Mouse (Mus musculus): ENCODE measurements at regions not wholly inside any gene's neighbourhood (a gene's known extent, or its start where the extent isn't known, plus 50 kb on each side); places are given as distances from the start of the nearest gene placed in this dataset.
A peak's percentile ranks its signal among the peaks of the same experiment; 100 is the strongest.

- Histone ChIP-seq H3K27me3 (ENCODE audit: insufficient read depth, low read length) (no peaks in the 10 kb centered on the region), H3K4me2 (replicated peaks; ENCODE audit: low read depth, low read length) (peak overlapping the region; percentile 59), H3K27ac (ENCODE audit: low read length) (no peak overlapping the region), H3K36me3 (ENCODE audit: insufficient read depth, low read length) (no peaks in the 10 kb centered on the region), H3K4me1 (ENCODE audit: insufficient read depth, low read length) (peaks cover 20% of the 10 kb centered on the region; the same call in 1 of the 2 replicates), H3K4me3 (ENCODE audit: low read length) (peak overlapping the region; percentile 38), H3K9me3 (ENCODE audit: low read length) (no peaks in the 10 kb centered on the region), H3K9ac (replicated peaks; ENCODE audit: low read length) (no peak overlapping the region)
- peak; percentile 60; the same call in 1 of the 2 replicates for ATAC-seq (ENCODE audit: low FRiP score, low TSS enrichment)
- WGBS, result 0% methylated on average over 9 of the region's 9 CpGs
These were observed 171.5 kb downstream of the Qdpr start for GRCm38 (mm10) chr5:45278571-45278970.

GRCm38 (mm10) chr5:45278005-45278432, 172.0 kb downstream of the Qdpr start:
- no peaks in the 10 kb centered on the region for H3K27me3 ChIP-seq (ENCODE audit: insufficient read depth, low read length)
- no peaks in the 10 kb centered on the region for H3K36me3 ChIP-seq (ENCODE audit: insufficient read depth, low read length)
- H3K4me2 ChIP-seq (replicated peaks; ENCODE audit: low read depth, low read length), result peak overlapping the region; percentile 59
- H3K4me3 ChIP-seq (ENCODE audit: low read length), result peak overlapping the region; percentile 38
- no peaks in the 10 kb centered on the region for H3K9me3 ChIP-seq (ENCODE audit: low read length)
- ATAC-seq (ENCODE audit: low FRiP score, low TSS enrichment), result peak; percentile 72
- 2% methylated on average over 10 of the region's 10 CpGs for WGBS
- H3K4me1 ChIP-seq (ENCODE audit: insufficient read depth, low read length), result peaks cover 19% of the 10 kb centered on the region; the same call in 1 of the 2 replicates
- peak overlapping the region; percentile 57 for H3K9ac ChIP-seq (replicated peaks; ENCODE audit: low read length)
- peak overlapping the region; percentile 54 for H3K27ac ChIP-seq (ENCODE audit: low read length)

GRCm38 (mm10) chr5:45270679-45271078, 179.4 kb downstream of the Qdpr start:
- H3K4me1 ChIP-seq (ENCODE audit: insufficient read depth, low read length), result no peaks in the 10 kb centered on the region
- no peak for ATAC-seq (ENCODE audit: low FRiP score, low TSS enrichment)
- no peaks in the 10 kb centered on the region for H3K9me3 ChIP-seq (ENCODE audit: low read length)
- H3K4me3 ChIP-seq (ENCODE audit: low read length), result no peak overlapping the region
- no peak overlapping the region for H3K27ac ChIP-seq (ENCODE audit: low read length)
- H3K4me2 ChIP-seq (replicated peaks; ENCODE audit: low read depth, low read length), result no peak overlapping the region
- H3K9ac ChIP-seq (replicated peaks; ENCODE audit: low read length), result no peak overlapping the region
- WGBS, result 84% methylated on average over 3 of the region's 3 CpGs
- H3K27me3 ChIP-seq (ENCODE audit: insufficient read depth, low read length), result no peaks in the 10 kb centered on the region
- no peaks in the 10 kb centered on the region for H3K36me3 ChIP-seq (ENCODE audit: insufficient read depth, low read length)

GRCm38 (mm10) chr5:45269391-45269790, 180.6 kb downstream of the Qdpr start:
- no peak overlapping the region for H3K4me3 ChIP-seq (ENCODE audit: low read length)
- no peak overlapping the region for H3K4me2 ChIP-seq (replicated peaks; ENCODE audit: low read depth, low read length)
- H3K4me1 ChIP-seq (ENCODE audit: insufficient read depth, low read length), result no peaks in the 10 kb centered on the region
- no peaks in the 10 kb centered on the region for H3K36me3 ChIP-seq (ENCODE audit: insufficient read depth, low read length)
- H3K9ac ChIP-seq (replicated peaks; ENCODE audit: low read length), result no peak overlapping the region
- no peaks in the 10 kb centered on the region for H3K9me3 ChIP-seq (ENCODE audit: low read length)
- 86% methylated on average over 5 of the region's 5 CpGs for WGBS
- H3K27me3 ChIP-seq (ENCODE audit: insufficient read depth, low read length), result no peaks in the 10 kb centered on the region
- ATAC-seq (ENCODE audit: low FRiP score, low TSS enrichment), result no peak
- no peak overlapping the region for H3K27ac ChIP-seq (ENCODE audit: low read length)

- Histone ChIP-seq H3K27ac (ENCODE audit: low read length) (no peak overlapping the region), H3K36me3 (ENCODE audit: insufficient read depth, low read length) (no peaks in the 10 kb centered on the region), H3K4me3 (ENCODE audit: low read length) (no peak overlapping the region), H3K9ac (replicated peaks; ENCODE audit: low read length) (no peak overlapping the region), H3K4me2 (replicated peaks; ENCODE audit: low read depth, low read length) (no peak overlapping the region), H3K27me3 (ENCODE audit: insufficient read depth, low read length) (no peaks in the 10 kb centered on the region), H3K9me3 (ENCODE audit: low read length) (no peaks in the 10 kb centered on the region), H3K4me1 (ENCODE audit: insufficient read depth, low read length) (no peaks in the 10 kb centered on the region)
- no peak for ATAC-seq (ENCODE audit: low FRiP score, low TSS enrichment)
- WGBS, result 55% methylated on average over 5 of the region's 5 CpGs
These were observed 183.1 kb downstream of the Qdpr start for GRCm38 (mm10) chr5:45266914-45267313.

- Histone ChIP-seq H3K27ac (ENCODE audit: low read length) (no peak overlapping the region), H3K4me3 (ENCODE audit: low read length) (no peak overlapping the region), H3K36me3 (ENCODE audit: insufficient read depth, low read length) (no peaks in the 10 kb centered on the region), H3K4me2 (replicated peaks; ENCODE audit: low read depth, low read length) (no peak overlapping the region), H3K27me3 (ENCODE audit: insufficient read depth, low read length) (no peaks in the 10 kb centered on the region), H3K9ac (replicated peaks; ENCODE audit: low read length) (no peak overlapping the region), H3K9me3 (ENCODE audit: low read length) (no peaks in the 10 kb centered on the region), H3K4me1 (ENCODE audit: insufficient read depth, low read length) (peaks cover 4% of the 10 kb centered on the region; the same call in 1 of the 2 replicates)
- ATAC-seq (ENCODE audit: low FRiP score, low TSS enrichment), result no peak
- WGBS, result 100% methylated on average over 1 of the region's 1 CpGs
These were observed 191.6 kb downstream of the Qdpr start for GRCm38 (mm10) chr5:45258486-45258885.

GRCm38 (mm10) chr5:45256256-45256999, 193.6 kb downstream of the Qdpr start:
- H3K4me2 ChIP-seq (replicated peaks; ENCODE audit: low read depth, low read length), result no peak overlapping the region
- H3K27me3 ChIP-seq (ENCODE audit: insufficient read depth, low read length), result no peaks in the 10 kb centered on the region
- no peak overlapping the region for H3K27ac ChIP-seq (ENCODE audit: low read length)
- H3K9ac ChIP-seq (replicated peaks; ENCODE audit: low read length), result no peak overlapping the region
- no peaks in the 10 kb centered on the region for H3K36me3 ChIP-seq (ENCODE audit: insufficient read depth, low read length)
- H3K4me3 ChIP-seq (ENCODE audit: low read length), result no peak overlapping the region
- H3K9me3 ChIP-seq (ENCODE audit: low read length), result no peaks in the 10 kb centered on the region
- WGBS, result 19% methylated on average over 9 of the region's 9 CpGs
- ATAC-seq (ENCODE audit: low FRiP score, low TSS enrichment), result peak; percentile 85; the same call in 1 of the 2 replicates
- peaks cover 4% of the 10 kb centered on the region; the same call in 1 of the 2 replicates for H3K4me1 ChIP-seq (ENCODE audit: insufficient read depth, low read length)

- no peaks in the 10 kb centered on the region for H3K27me3 ChIP-seq (ENCODE audit: insufficient read depth, low read length)
- no peak overlapping the region for H3K27ac ChIP-seq (ENCODE audit: low read length)
- no peaks in the 10 kb centered on the region for H3K36me3 ChIP-seq (ENCODE audit: insufficient read depth, low read length)
- no peak overlapping the region for H3K4me2 ChIP-seq (replicated peaks; ENCODE audit: low read depth, low read length)
- 84% methylated on average over 4 of the region's 4 CpGs for WGBS
- no peak overlapping the region for H3K9ac ChIP-seq (replicated peaks; ENCODE audit: low read length)
- H3K4me1 ChIP-seq (ENCODE audit: insufficient read depth, low read length), result no peaks in the 10 kb centered on the region
- H3K9me3 ChIP-seq (ENCODE audit: low read length), result no peaks in the 10 kb centered on the region
- no peak overlapping the region for H3K4me3 ChIP-seq (ENCODE audit: low read length)
- ATAC-seq (ENCODE audit: low FRiP score, low TSS enrichment), result no peak
These were observed 218.2 kb downstream of the Qdpr start for GRCm38 (mm10) chr5:45231856-45232255.

- no peak overlapping the region for H3K9ac ChIP-seq (replicated peaks; ENCODE audit: low read length)
- no peaks in the 10 kb centered on the region for H3K36me3 ChIP-seq (ENCODE audit: insufficient read depth, low read length)
- H3K27me3 ChIP-seq (ENCODE audit: insufficient read depth, low read length), result no peaks in the 10 kb centered on the region
- no peaks in the 10 kb centered on the region for H3K9me3 ChIP-seq (ENCODE audit: low read length)
- H3K4me3 ChIP-seq (ENCODE audit: low read length), result no peak overlapping the region
- H3K4me1 ChIP-seq (ENCODE audit: insufficient read depth, low read length), result no peaks in the 10 kb centered on the region
- H3K27ac ChIP-seq (ENCODE audit: low read length), result no peak overlapping the region
- WGBS, result 40% methylated on average over 1 of the region's 1 CpGs
- H3K4me2 ChIP-seq (replicated peaks; ENCODE audit: low read depth, low read length), result no peak overlapping the region
- no peak for ATAC-seq (ENCODE audit: low FRiP score, low TSS enrichment)
These were observed 219.9 kb downstream of the Qdpr start for GRCm38 (mm10) chr5:45230097-45230496.

GRCm38 (mm10) chr5:45229477-45229876, 220.6 kb downstream of the Qdpr start:
- Histone ChIP-seq H3K4me1 (ENCODE audit: insufficient read depth, low read length) (no peaks in the 10 kb centered on the region), H3K27me3 (ENCODE audit: insufficient read depth, low read length) (no peaks in the 10 kb centered on the region), H3K9me3 (ENCODE audit: low read length) (no peaks in the 10 kb centered on the region), H3K36me3 (ENCODE audit: insufficient read depth, low read length) (no peaks in the 10 kb centered on the region), H3K9ac (replicated peaks; ENCODE audit: low read length) (no peak overlapping the region), H3K4me3 (ENCODE audit: low read length) (no peak overlapping the region), H3K4me2 (replicated peaks; ENCODE audit: low read depth, low read length) (no peak overlapping the region), H3K27ac (ENCODE audit: low read length) (no peak overlapping the region)
- ATAC-seq (ENCODE audit: low FRiP score, low TSS enrichment), result no peak
- WGBS, result 72% methylated on average over 3 of the region's 3 CpGs
